Mouse (Mus musculus): ENCODE measurements around the gene Mecom.

Gene Mecom

DNA sequence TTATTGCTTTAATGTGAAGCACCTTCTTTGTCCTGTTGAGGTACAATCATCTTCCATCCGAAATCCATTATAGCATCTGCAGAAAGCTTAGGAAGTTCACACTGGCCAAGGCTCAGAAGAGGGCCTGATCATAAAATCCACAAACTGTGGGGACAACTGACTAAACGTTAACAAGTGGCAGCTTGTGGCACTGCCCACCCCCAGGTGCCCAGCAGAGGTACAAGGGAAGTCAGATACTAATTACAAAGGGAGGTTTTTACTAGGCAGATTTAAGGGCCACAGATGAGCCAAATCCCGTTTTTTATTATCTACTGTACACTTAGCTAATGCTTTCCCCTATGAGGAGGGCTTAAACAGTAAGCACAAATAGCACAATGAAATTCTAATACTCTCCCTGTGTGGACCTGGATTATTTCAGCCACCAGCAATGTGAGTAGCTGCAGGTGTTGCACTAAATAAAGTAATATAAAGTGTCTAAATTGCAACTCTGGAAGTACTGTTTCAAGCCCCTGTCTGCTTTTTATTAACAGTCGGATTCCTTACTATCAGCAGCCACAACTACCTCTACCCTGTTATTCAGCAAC is 443.2 kb downstream of the Mecom start:
- DNase-seq (ENCODE audit: low spot score), result no peak

DNA sequence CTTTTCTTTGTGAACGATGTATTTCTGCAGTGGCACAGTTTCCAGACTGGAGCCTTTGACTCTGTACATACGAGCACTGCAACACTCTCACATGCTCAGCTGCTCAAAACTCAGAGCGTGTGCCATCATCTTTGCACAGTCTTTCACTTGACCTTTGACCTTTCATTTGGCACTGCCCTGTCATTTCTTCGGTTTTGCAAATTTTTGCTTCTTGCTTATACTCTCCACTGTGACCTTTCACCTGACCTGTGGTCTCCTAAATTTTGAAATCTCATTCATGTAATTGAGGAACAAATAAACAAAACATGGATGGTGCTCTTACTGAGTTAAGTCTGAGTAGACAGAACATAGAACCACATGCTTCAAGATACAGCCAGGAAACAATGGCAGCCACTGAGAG is 446.7 kb downstream of the Mecom start:
- no peak for DNase-seq (ENCODE audit: low spot score)

DNA sequence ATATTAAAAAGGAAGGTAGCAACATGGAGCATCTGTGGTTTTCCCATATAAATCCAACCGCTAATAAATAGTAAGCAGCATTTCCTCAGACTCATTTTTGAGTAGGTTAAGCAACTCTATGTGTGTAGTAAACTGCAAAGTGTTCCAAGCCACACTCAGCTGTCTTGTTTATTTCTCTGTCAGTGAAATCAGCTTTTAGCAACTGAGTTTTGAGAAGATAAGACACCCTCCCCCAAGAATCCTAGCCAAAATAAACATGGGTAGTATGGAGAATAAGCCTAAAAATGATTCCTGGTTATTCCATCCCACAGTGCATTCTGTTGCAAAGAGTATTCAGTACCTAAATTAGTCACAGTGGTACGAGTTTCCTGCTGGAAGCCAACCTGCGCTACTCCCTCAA is 450.1 kb downstream of the Mecom start:
- DNase-seq (ENCODE audit: low spot score), result no peak

DNA sequence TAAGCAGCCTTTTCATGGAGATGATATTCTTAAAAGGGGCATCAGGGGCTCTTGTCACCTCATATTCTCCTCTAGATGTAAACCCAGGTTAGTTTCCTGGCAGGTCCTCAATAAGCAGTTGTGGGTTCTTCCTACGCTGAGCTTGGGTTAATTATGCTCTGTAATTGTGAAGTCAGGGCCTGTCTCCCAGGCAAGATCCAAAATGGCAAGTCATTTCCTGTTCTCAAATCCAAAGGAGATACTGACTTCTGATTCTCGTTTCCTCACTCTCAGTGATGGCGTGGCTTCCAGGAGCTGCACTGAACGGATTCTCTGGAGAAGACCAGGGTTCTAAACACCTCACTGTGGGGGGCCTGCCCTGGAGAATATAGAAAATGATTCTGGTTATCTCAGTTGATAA is 450.7 kb downstream of the Mecom start:
- DNase-seq (ENCODE audit: low spot score), result no peak

DNA sequence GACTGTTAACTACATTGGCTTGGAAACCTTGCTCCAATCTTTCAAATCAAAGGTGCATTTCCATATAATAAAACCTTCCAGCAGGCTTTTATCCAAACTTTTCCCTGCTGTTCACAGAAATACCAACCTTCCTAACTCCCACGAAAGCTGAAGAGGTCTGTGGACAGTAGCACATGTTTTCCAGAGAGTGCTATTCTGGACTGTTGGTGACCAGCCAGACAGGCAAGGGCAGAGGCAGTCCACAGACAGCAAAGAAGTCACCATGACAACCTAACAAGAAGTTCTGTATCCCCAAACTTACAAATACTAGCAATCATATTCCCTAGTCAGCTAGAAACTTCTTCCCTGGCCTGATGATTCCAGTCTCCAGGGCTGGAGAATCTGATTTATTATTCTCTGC is 454.8 kb downstream of the Mecom start:
- DNase-seq (ENCODE audit: low spot score), result no peak

DNA sequence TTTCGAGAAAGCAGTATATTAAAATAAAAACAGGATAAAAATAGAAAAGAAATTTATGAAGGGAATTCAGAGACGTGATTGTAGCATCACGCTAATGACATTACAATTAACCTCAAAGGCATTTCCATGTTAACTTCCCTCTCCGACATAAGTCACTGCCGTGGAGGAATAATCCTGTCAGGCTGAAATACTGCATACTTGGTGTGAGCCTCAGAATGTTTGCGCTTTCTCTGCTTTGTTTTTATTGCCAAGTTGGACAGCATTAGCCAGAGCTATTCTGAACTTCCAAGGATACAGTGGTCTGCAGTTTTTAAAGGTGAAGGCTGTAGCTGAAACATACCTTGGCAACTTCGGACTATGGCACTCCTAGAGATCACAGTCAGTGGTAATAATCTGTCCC is 455.3 kb downstream of the Mecom start:
- no peak for DNase-seq (ENCODE audit: low spot score)

DNA sequence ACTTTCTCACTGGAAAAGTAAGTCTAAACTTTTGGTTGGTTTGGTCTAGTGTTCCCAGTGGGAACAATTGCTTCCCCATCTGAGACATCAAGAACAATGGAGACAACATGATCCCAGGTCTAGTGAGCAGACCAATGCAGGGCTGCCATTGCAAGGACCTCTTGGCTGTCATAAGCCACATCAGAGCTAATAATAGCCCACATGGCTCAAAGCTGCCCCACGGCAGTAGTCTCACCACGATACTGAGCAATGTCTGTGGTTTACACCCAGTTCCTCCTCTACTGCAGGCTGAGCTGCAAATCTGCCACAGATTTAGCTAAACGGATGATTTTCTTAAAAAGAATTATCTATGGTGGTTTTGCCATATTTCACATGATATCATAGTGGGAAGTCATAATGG is 455.9 kb downstream of the Mecom start:
- no peak for DNase-seq (ENCODE audit: low spot score)

DNA sequence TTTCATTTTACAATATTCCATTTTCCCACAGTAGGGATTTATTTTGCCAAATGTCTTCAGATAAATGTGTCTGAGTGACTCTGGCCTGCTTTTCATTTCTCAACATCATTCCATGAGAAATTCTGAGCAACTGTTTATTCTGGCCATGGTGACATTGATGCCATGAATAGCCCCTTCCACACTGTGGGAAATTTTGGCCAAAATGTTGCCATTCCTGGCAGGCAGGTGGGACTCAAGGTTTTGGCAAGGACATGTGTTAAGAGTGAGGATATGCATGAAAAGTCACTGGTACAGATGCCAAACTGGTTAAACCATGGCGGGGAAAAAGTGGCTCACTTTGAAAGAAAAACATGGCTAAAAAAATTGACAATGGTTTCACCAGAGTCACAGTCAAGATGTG is 456.4 kb downstream of the Mecom start:
- DNase-seq (ENCODE audit: low spot score), result no peak

DNA sequence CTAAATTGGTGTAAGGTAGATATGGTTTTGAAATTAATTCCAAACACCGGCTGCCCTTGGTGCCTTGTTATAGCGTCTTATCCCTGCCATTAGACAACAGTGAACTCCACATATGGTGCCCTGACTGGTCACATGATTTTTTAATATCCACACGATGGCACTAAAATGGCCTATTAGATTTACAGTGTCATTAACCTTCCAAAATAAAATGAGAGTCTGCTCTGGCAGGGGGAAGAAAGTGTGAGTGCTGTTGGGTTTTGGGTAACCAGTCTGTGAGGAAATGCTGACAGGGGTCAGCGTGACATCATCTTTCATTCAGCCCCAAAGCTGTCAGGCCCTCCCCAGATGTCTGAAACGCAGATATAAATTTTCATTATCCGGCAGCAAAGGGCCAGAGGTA is 461.7 kb downstream of the Mecom start:
- DNase-seq (ENCODE audit: low spot score), result no peak

DNA sequence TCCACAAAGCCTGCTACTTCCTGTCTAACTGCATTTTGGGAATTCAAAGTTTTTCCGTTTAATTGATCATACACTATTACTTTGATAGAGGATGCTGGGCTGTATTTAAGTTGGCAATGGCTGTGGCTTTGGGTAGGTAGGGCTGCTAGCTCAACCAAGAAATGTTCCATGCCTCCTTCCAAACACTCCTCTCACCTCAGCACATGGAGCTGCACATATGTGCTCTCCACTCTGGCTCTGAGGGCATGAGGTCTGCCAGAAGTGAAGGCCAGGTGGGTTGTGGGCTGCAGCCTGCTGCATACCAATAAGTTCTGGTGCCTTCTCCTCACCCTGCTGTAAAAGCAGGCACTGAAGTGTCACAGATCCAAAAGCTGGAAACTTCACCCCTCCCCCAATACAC is 464.0 kb downstream of the Mecom start:
- no peak for DNase-seq (ENCODE audit: low spot score)

DNA sequence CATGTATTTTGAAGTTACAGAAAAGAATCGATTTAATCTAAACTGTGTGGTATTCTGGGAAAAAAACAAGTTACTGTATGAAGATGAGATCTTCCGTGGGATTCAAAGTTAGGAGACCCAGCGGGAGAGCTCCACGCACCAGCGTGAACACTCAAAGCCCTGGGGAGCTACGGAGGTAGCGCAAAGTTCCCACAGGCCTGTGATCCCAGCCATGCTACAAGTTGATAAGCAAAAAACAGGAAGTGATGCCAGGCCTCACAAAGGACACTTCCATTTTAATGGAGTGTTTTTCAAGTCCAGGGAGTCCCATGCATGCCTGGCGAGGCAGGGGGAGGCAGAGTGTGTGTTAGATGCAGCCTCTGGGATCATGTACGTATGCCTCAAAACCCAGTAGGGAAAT is 464.5 kb downstream of the Mecom start:
- no peak for DNase-seq (ENCODE audit: low spot score)

DNA sequence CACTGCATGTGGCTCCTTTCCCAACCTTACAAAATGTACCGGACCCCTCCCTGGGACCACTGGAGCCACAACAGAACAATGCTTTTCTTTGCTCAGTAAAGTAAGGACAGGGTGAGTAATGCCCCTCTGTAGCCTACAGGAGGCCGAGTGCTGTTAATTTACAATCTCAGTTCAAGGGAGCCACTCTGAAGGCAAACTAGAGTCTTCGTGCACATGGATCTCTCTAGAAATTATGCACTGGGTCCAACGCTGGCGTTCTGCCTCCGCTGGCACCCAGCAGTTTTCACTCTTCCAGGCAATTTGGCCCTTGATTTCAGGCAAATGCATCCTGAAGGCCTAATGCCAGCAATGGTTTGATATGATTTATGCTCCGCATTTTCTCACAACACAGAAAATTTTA is 467.0 kb downstream of the Mecom start:
- no peak for DNase-seq (ENCODE audit: low spot score)

DNA sequence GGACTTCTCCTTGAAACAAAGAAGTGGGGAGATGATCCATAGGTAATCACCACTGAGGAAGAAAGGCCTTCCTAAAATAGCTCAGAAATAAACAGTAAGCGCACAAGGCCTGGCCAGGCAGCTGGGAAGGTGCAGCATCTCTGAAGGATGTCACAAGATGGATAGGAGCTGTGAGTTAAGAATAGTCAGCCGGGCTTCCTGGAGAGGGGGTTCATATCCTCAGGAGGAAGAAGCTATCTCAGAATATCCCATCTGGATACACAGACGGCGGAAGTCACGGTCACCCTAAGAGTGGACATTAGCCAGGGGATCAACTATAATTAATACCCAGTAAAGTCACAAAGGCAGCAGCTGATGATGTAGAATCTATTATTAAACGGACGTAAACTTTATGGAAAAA is 471.3 kb downstream of the Mecom start:
- DNase-seq (ENCODE audit: low spot score), result no peak

DNA sequence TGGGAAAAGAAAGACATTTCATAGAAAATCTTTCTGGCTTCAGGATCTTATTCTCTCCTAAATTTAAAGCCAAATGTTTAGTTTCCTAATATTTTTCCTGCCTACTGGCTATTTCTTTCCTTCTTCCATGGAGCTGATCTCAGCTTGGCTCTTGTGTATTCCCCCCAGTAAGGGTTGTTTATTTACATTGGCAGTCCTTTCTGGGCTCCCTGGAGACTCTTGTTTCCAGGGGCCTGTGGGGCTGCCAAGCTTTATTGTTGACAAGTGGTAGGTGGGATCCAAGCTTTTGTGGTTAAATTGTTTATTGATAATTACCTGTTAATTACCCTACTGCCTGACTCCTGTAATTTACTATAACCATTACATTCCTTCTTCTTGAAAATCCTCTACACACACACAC is 476.5 kb downstream of the Mecom start:
- DNase-seq (ENCODE audit: low spot score), result no peak

DNA sequence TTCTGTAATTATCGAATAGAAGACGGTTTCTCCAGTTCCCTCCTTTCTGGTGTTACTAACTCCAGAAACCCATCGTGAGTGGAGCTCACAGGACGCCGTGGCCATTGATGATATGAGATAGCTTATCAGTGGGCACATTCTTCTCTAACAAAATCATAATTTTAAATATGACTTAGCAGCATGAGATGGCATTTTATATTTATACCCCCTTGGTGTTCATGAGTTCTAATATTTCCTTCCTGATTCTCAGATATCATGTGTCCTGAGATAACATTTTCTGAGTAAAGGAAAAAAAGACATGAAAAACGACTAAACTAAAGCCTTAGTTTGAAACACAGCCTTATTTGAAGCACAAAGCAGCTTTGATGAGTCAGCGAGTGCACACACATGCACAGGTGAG is 481.3 kb downstream of the Mecom start:
- DNase-seq (ENCODE audit: low spot score), result no peak

DNA sequence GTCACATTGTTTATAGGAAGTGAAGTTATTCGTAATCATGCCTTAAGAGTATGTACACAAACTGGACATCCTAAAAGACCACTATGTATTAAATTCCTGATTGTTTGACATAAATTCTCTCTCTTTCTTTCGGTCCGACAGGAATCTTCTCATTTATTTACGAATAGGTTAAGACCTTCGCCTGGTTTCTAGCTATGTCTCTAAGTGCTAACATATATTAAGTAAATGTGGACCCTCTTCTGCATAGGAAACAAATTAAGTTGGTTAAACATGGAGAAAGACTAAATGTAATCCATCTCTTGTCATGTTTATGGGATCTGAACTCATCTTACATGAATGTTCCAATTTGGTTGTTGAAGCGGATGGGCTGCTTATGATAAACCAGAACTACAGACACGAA is 487.8 kb downstream of the Mecom start:
- no peak for DNase-seq (ENCODE audit: low spot score)

DNA sequence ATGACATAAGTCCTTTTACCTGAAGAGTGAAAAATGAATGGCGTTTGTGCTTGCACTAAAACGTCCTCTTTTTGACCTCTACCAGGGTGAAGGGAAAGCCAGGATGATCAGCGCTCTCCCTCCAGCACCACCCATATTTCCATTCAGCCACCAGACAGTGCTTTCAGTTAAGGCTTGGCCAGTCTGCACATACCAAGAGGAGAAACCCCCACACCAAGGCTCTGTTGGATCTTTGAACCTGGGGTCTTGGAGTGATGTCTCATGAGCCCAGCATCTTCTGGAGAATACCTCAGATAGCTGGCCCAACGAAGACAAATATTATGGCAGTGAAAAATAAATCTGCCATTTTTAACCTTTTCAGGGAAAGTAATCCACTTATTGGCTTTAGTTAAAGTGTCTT is 488.2 kb downstream of the Mecom start:
- DNase-seq (ENCODE audit: low spot score), result no peak

DNA sequence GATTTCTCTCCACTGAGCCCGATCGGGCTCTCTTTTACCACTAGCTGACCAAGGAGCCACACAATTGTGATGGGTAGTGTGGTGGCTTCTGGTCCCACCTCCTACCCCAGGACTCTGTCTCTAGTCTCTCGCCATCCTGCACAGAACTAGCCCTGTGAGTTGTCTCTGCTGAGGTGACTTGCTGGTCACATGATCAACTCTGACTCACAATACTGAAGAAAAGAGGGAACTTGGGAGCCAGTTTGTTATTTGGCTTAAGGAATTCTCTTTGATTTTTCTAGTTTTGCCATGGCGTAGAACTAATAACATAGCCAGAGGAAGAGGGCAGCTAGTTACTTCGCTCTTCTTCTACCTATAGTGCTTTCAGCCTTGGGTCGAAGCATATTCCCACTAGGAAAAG is 496.5 kb downstream of the Mecom start:
- no peak for DNase-seq (ENCODE audit: low spot score)

DNA sequence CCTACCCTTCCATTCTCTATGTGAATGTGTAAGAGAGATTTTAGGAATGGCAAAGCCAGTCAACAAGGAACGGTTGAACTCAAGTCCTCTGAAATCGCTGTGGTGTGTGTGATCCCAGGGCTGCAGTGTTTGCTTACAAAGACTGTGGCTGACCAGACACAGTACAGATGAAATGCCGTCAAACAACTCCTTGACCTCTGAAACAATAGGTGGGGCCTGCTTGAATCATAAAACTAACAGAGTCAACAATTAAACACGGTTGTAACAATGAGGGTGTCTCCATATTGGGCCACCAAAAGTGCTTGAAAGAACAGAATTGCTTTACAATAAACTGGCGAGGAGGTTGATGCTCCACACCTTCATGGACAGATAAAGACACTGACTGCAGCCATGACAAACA is 497.0 kb downstream of the Mecom start:
- DNase-seq (ENCODE audit: low spot score), result no peak

DNA sequence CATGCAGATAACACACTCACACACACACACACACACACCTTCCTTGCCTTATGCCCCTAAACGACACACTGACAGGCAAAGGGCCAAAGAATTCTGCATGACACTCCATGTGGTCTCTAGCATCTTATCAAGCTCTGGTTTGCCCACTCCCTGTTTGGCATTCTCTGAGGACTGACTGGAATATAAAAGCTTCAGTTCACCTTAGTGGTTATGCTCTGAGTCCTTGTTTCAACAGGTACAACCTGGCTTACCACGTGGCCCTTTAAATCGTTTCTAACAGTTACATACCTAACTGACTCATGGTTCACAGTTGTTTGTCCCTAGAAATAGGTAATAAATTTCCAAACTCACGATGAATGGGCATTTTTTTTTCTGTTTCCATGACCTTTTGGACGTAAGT is 499.0 kb downstream of the Mecom start:
- DNase-seq (ENCODE audit: low spot score), result no peak

DNA sequence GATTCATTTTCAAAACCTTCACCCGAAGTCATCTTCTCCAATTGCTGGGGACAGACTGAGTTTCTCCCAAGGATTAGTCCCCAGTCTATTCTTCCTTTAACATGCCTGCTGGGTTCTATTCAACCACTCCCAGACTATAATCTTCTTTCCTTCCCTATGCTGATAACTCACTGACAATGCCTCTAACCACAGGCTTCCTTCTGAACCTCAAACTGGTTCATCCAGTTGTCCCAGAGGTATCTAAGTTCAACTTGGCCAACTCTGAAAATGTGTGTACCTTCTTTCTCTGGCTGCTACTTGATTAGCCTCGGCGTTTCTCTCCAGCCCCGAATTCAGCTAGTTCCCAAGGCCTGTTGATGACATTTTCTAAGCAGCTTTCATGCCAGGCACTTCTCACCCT is 499.7 kb downstream of the Mecom start:
- no peak for DNase-seq (ENCODE audit: low spot score)

DNA sequence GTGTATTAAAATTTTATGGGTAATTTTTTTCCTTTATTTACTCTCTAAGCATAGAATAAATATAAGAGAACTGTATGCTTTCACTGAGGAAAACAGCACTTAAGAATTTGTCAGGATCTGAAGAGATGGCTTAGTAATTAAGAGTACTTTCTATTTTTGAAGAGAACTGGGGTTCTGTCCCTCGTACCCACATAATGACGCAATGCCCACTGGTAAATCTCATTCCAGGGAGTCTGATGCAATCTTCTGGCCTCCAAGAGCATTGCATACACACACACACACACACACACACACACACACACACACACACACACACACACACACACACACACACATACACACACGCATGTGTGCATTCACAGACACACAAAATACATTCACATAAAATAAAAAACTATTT is 504.3 kb downstream of the Mecom start:
- no peak for DNase-seq (ENCODE audit: low spot score)

DNA sequence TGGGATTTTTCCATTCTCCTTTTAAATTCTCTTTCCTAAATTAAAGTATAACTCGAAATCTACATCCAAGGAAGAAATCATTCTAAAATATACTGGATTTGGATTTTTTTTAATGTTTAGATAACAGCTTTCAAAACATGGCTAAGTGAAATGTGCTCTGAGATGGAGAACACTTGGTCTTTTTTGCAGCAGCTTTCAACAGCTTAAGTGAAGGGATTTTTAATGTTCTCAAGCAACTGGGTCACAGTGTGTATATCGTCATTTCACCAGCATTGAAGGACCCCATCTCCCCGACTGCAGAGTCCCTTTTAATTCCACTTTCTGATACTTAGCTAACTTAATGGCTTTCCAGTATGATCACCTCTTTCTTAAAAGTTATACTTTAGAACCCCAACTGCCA is 509.3 kb downstream of the Mecom start:
- DNase-seq (ENCODE audit: low spot score), result no peak

DNA sequence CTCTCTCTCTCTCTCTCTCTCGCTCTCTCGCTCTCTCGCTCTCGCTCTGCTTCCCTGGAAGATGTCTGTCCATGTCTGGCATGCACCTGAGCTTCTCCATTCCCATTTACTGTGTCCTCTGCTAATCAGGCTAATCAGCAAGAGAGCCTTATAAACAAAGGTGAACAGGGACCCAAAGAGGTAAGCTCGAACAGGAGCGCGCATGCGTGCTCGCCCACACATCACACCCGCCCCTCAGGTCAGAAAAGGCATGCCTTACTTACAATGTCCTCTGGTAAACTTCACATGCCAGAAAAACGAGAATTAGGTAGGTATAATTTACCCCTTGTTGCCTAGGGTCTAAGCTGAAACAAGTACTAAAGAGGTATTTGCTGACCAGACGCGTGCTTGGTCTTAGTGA is 527.8 kb downstream of the Mecom start:
- no peak for DNase-seq (ENCODE audit: low spot score)

DNA sequence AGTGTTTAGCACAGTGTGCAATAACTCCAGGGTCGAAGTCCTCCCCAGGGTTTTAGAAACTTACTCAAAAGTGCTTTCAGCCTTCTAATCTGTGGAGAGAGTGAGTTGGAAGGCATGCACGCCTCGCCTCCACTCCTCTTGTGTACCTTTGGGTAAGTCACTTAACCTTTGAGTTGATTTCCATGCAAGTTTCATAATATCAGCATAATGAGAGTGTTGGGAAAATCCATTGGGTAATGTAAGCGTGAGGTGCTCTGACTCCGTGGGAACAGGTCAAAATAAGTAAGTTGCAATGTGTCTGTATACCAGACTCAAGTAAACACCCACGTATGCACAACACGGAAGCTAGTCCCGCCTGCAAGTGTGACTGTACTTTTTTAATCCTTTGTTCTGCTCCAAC is 528.4 kb downstream of the Mecom start:
- no peak for DNase-seq (ENCODE audit: low spot score)

All from MN1 (cell line).